Mouse (Mus musculus) heart, embryonic 16.5 days (tissue): ENCODE measurements around the gene Dph3. TPM values are rescaled to one million over a fixed set of nuclear protein-coding genes. Genes with fewer than 3 reads are reported as not detected.
A peak's percentile ranks its signal among the peaks of the same experiment; 100 is the strongest.

Source experiments
- ATAC-seq: fragments of 200-750 bp; cut with Nextera tagmentation; replicated peaks from 2 replicates; pipeline ENCODE4 v1.8.0; 2017; ENCODE audit warnings: moderate number of reproducible peaks; ENCODE audit not compliant: insufficient read depth, low FRiP score; ENCODE audit errors: extremely low read depth
- H3K27ac ChIP-seq: fragments of 300-500 bp; sonication (generic); 2 replicates; pipeline ENCODE4 v1.5.1; 2014; ENCODE audit warnings: mild to moderate bottlenecking, low read length, control low read depth, moderate library complexity
- H3K27me3 ChIP-seq: fragments of 300-500 bp; sonication (generic); 2 replicates; pipeline ENCODE4 v1.6.1; 2014; ENCODE audit warnings: low read length, mixed read lengths; ENCODE audit not compliant: control insufficient read depth, insufficient read depth
- H3K36me3 ChIP-seq: fragments of 300-500 bp; sonication (generic); 2 replicates; pipeline ENCODE4 v1.6.1; 2014; ENCODE audit not compliant: control insufficient read depth, insufficient read depth
- H3K4me1 ChIP-seq: fragments of 300-500 bp; sonication (generic); 2 replicates; pipeline ENCODE4 v1.6.1; 2014; ENCODE audit warnings: low read length, mixed read lengths; ENCODE audit not compliant: control insufficient read depth, insufficient read depth
- H3K4me2 ChIP-seq: fragments of 300-500 bp; sonication (generic); 2 replicates; pipeline ENCODE4 v1.6.1; 2014; ENCODE audit warnings: low read depth, mild to moderate bottlenecking, control low read depth, low read length
- H3K4me3 ChIP-seq: fragments of 300-500 bp; sonication (generic); 2 replicates; pipeline ENCODE4 v1.5.1; 2014; ENCODE audit warnings: mild to moderate bottlenecking, control low read depth, low read length
- H3K9ac ChIP-seq: fragments of 300-500 bp; sonication (generic); 2 replicates; pipeline ENCODE4 v1.6.1; 2014; ENCODE audit warnings: low read length, control low read depth
- H3K9me3 ChIP-seq: fragments of 300-500 bp; sonication (generic); replicated peaks from 2 replicates; pipeline ENCODE4 v1.6.1; 2016; ENCODE audit warnings: low read length; ENCODE audit not compliant: control insufficient read depth
- WGBS: fragments of 180-500 bp; shearing (Covaris S2); extraction: QIAGEN DNeasy Blood & Tissue Kit; methylation state at CpG from one replicate; pipeline ENCODE4 v1.1.7; 2014; 5-methylcytosine and 5-hydroxymethylcytosine counted together
- polyA plus RNA-seq: library from polyadenylated mRNA; unstranded; fragments of >200 nt; fragmentation: Nextera tagmentation; extraction: Ambion mirVana; gene quantifications from 2 replicates; pipeline ENCODE4 v1.2.1, GENCODE M21; 2015

Gene Dph3
- polyA plus RNA-seq, 1 experiment from 2014 or later = 71.6 TPM

GRCm38 (mm10) chr14:32073901-32074300, 11.6 kb downstream of the Dph3 start:
- H3K36me3 ChIP-seq = no peaks in the 10 kb centered on the region
- WGBS = 53% methylated on average over 7 of the region's 7 CpGs
- no peak for ATAC-seq

GRCm38 (mm10) chr14:32073211-32073685, 12.3 kb downstream of the Dph3 start:
- Histone ChIP-seq H3K36me3 (no peaks in the 10 kb centered on the region), H3K9me3 (no peaks in the 10 kb centered on the region), H3K4me3 (no peak overlapping the region), H3K9ac (no peak overlapping the region), H3K4me2 (0 out of 2 replicates have a peak overlapping the region, but pooled peaks have one; percentile 5), H3K27me3 (no peaks in the 10 kb centered on the region), H3K4me1 (peaks cover 19% of the 10 kb centered on the region), H3K27ac (peak overlapping the region; percentile 79)
- 8% methylated on average over 8 of the region's 8 CpGs for WGBS
- peak; percentile 87 for ATAC-seq

More at GRCm38 (mm10) chr14:32073901-32074300, 11.6 kb downstream of the Dph3 start:
- Histone ChIP-seq H3K9me3 (no peaks in the 10 kb centered on the region), H3K27me3 (no peaks in the 10 kb centered on the region), H3K4me3 (no peak overlapping the region), H3K4me1 (peaks cover 19% of the 10 kb centered on the region), H3K4me2 (no peak overlapping the region), H3K27ac (peak overlapping the region; percentile 79), H3K9ac (no peak overlapping the region)

GRCm38 (mm10) chr14:32072807-32073206, 12.7 kb downstream of the Dph3 start:
- H3K9me3 ChIP-seq = no peaks in the 10 kb centered on the region
- peaks cover 19% of the 10 kb centered on the region for H3K4me1 ChIP-seq
- no peak overlapping the region for H3K4me2 ChIP-seq
- H3K27ac ChIP-seq = peak overlapping the region; percentile 79
- H3K36me3 ChIP-seq = no peaks in the 10 kb centered on the region
- H3K4me3 ChIP-seq = no peak overlapping the region
- ATAC-seq = no peak
- H3K27me3 ChIP-seq = no peaks in the 10 kb centered on the region
- H3K9ac ChIP-seq = no peak overlapping the region

- Histone ChIP-seq H3K9ac (no peak overlapping the region), H3K4me2 (no peak overlapping the region), H3K36me3 (no peaks in the 10 kb centered on the region), H3K27me3 (no peaks in the 10 kb centered on the region), H3K9me3 (peaks cover 10% of the 10 kb centered on the region), H3K4me3 (no peak overlapping the region), H3K27ac (no peak overlapping the region), H3K4me1 (no peaks in the 10 kb centered on the region)
- ATAC-seq = no peak
- WGBS = 82% methylated on average over 4 of the region's 4 CpGs
Observed at GRCm38 (mm10) chr14:32061398-32061797, 24.1 kb downstream of the Dph3 start.

GRCm38 (mm10) chr14:32057664-32058063, 27.9 kb downstream of the Dph3 start:
- no peak overlapping the region for H3K9ac ChIP-seq
- WGBS = 77% methylated on average over 4 of the region's 4 CpGs
- no peaks in the 10 kb centered on the region for H3K27me3 ChIP-seq
- no peak overlapping the region for H3K4me3 ChIP-seq
- peaks cover 11% of the 10 kb centered on the region for H3K4me1 ChIP-seq
- no peaks in the 10 kb centered on the region; the same call in 1 of the 2 replicates for H3K9me3 ChIP-seq
- no peak for ATAC-seq
- no peaks in the 10 kb centered on the region for H3K36me3 ChIP-seq
- H3K4me2 ChIP-seq = no peak overlapping the region
- H3K27ac ChIP-seq = no peak overlapping the region

GRCm38 (mm10) chr14:32056675-32057074, 28.9 kb downstream of the Dph3 start:
- ATAC-seq = no peak
- no peaks in the 10 kb centered on the region for H3K36me3 ChIP-seq
- H3K27ac ChIP-seq = no peak overlapping the region
- no peaks in the 10 kb centered on the region; the same call in 1 of the 2 replicates for H3K9me3 ChIP-seq
- no peak overlapping the region for H3K4me2 ChIP-seq
- H3K9ac ChIP-seq = no peak overlapping the region
- H3K4me3 ChIP-seq = no peak overlapping the region
- H3K4me1 ChIP-seq = peaks cover 11% of the 10 kb centered on the region
- 92% methylated on average over 2 of the region's 2 CpGs for WGBS
- no peaks in the 10 kb centered on the region for H3K27me3 ChIP-seq

- no peaks in the 10 kb centered on the region; the same call in 1 of the 2 replicates for H3K9me3 ChIP-seq
- no peaks in the 10 kb centered on the region for H3K36me3 ChIP-seq
- 0 out of 2 replicates have a peak, but pooled peaks have one; percentile 32 for ATAC-seq
- no peak overlapping the region for H3K4me2 ChIP-seq
- H3K27me3 ChIP-seq = no peaks in the 10 kb centered on the region
- H3K4me1 ChIP-seq = peaks cover 11% of the 10 kb centered on the region
- no peak overlapping the region for H3K4me3 ChIP-seq
- peak overlapping the region; percentile 43 for H3K27ac ChIP-seq
- 21% methylated on average over 8 of the region's 8 CpGs for WGBS
- H3K9ac ChIP-seq = no peak overlapping the region
Observed at GRCm38 (mm10) chr14:32055781-32056180, 29.7 kb downstream of the Dph3 start.

GRCm38 (mm10) chr14:32054788-32055187, 30.7 kb downstream of the Dph3 start:
- H3K27me3 ChIP-seq = no peaks in the 10 kb centered on the region
- no peak overlapping the region for H3K4me2 ChIP-seq
- peaks cover 11% of the 10 kb centered on the region for H3K4me1 ChIP-seq
- ATAC-seq = no peak
- H3K9me3 ChIP-seq = no peaks in the 10 kb centered on the region; the same call in 1 of the 2 replicates
- no peak overlapping the region for H3K9ac ChIP-seq
- 57% methylated on average over 10 of the region's 10 CpGs for WGBS
- H3K4me3 ChIP-seq = no peak overlapping the region
- no peak overlapping the region for H3K27ac ChIP-seq
- H3K36me3 ChIP-seq = no peaks in the 10 kb centered on the region

- 58% methylated on average over 5 of the region's 5 CpGs for WGBS
- Histone ChIP-seq H3K4me3 (no peak overlapping the region), H3K9me3 (no peaks in the 10 kb centered on the region; the same call in 1 of the 2 replicates), H3K36me3 (no peaks in the 10 kb centered on the region), H3K27ac (no peak overlapping the region), H3K4me2 (no peak overlapping the region), H3K27me3 (no peaks in the 10 kb centered on the region), H3K9ac (no peak overlapping the region), H3K4me1 (peaks cover 11% of the 10 kb centered on the region)
- no peak for ATAC-seq
Observed at GRCm38 (mm10) chr14:32053895-32054294, 31.6 kb downstream of the Dph3 start.
